Mouse (Mus musculus) kidney, embryonic 15.5 days (tissue): ENCODE results near the gene Cysrt1. TPM values are rescaled to one million over a fixed set of nuclear protein-coding genes. Genes with fewer than 3 reads are reported as not detected.
A peak's percentile ranks its signal among the peaks of the same experiment; 100 is the strongest.

Experiments used
- ATAC-seq: fragments of 200-750 bp; cut with Nextera tagmentation; replicated peaks from 2 replicates; pipeline ENCODE4 v1.8.0; 2017; ENCODE audit warnings: moderate TSS enrichment; ENCODE audit not compliant: low FRiP score
- H3K27ac ChIP-seq: fragments of 300-500 bp; sonication (generic); 2 replicates; pipeline ENCODE4 v1.5.1; 2015; ENCODE audit warnings: mild to moderate bottlenecking, inconsistent platforms
- H3K27me3 ChIP-seq: fragments of 300-500 bp; sonication (generic); 2 replicates; pipeline ENCODE4 v1.6.1; 2015; ENCODE audit warnings: inconsistent platforms
- H3K36me3 ChIP-seq: fragments of 300-500 bp; sonication (generic); 2 replicates; pipeline ENCODE4 v1.6.1; 2015; ENCODE audit warnings: inconsistent platforms
- H3K4me1 ChIP-seq: fragments of 300-500 bp; sonication (generic); 2 replicates; pipeline ENCODE4 v1.6.1; 2015; ENCODE audit warnings: inconsistent platforms
- H3K4me2 ChIP-seq: fragments of 300-500 bp; sonication (generic); 2 replicates; pipeline ENCODE4 v1.6.1; 2015; ENCODE audit warnings: moderate library complexity, mild to moderate bottlenecking, inconsistent platforms
- H3K4me3 ChIP-seq: fragments of 300-500 bp; sonication (generic); replicated peaks from 2 replicates; pipeline ENCODE4 v1.5.1; 2015; ENCODE audit warnings: mild to moderate bottlenecking, inconsistent platforms
- H3K9ac ChIP-seq: fragments of 300-500 bp; sonication (generic); 2 replicates; pipeline ENCODE4 v1.6.1; 2015; ENCODE audit warnings: mild to moderate bottlenecking, inconsistent platforms
- H3K9me3 ChIP-seq: fragments of 300-500 bp; sonication (generic); replicated peaks from 2 replicates; pipeline ENCODE4 v1.6.1; 2016; ENCODE audit warnings: inconsistent platforms
- WGBS: fragments of 180-500 bp; shearing (Covaris S2); methylation state at CpG from one replicate; pipeline ENCODE4 v1.1.7; 2015; ENCODE audit warnings: mixed read lengths; 5-methylcytosine and 5-hydroxymethylcytosine counted together
- polyA plus RNA-seq: library from polyadenylated mRNA; unstranded; fragments of >200 nt; fragmentation: Nextera tagmentation; extraction: Ambion mirVana; gene quantifications from 2 replicates; pipeline ENCODE4 v1.2.1, GENCODE M21; 2015

Cysrt1 gene
- polyA plus RNA-seq, 1 experiment from 2014 or later, result 0.55 TPM

GRCm38 (mm10) chr2:25221331-25221772 is 20.9 kb downstream of the Cysrt1 start:
- 77% methylated on average over 5 of the region's 5 CpGs for WGBS
- no peak overlapping the region for H3K4me2 ChIP-seq
- no peaks in the 10 kb centered on the region for H3K27me3 ChIP-seq
- H3K9ac ChIP-seq, result no peak overlapping the region
- H3K4me3 ChIP-seq, result no peak overlapping the region
- no peaks in the 10 kb centered on the region for H3K9me3 ChIP-seq
- H3K4me1 ChIP-seq, result peaks cover 18% of the 10 kb centered on the region
- peaks cover 13% of the 10 kb centered on the region for H3K36me3 ChIP-seq
- H3K27ac ChIP-seq, result no peak overlapping the region
- no peak for ATAC-seq

DNA sequence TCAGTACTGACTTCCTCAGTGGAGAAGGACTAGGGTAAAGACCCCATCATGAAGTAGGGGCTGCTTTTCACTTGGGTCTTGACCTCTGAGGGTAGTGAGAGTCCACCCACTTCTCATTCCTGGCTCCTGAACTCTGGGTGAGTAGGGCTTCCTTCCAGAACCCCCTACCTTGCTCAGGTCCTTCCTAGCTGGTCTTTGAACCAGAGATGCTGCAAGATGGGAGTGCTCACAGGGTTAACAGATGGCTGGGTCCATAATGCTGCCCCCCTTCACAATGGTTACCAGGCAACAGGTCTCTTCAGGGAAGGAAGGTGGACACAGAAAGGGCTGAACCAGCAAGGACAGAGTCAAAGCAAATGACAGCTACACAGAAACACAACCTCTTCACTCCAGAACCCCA is 23.8 kb downstream of the Cysrt1 start, which contains the start of gene Fam166a:
Gene Fam166a (plus strand): TSS at position 301 of the 400 bp plus-strand sequence.
- ATAC-seq, result no peak
- Histone ChIP-seq H3K9ac (no peak within 1 kb of the TSS), H3K27ac (no peak within 1 kb of the TSS)

DNA sequence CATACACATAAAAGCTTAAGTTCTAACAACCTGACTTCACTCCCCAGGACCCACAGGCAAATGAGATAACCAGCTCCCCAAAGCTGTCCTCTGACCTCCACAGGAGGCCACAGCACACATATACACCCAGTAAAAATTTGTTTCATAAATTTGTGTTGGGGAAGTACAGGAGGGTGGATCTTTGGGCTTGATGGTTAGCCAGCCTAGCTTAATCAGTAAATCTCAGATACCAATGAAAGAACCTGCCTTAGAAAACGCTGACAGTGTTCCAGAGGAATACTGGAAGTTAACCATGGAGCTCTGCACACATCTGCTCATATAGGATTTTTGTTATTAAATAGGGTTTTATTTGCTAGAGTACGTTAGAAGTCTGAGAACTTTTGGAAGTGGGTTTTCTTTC is 24.6 kb downstream of the Cysrt1 start:
- WGBS, result 58% methylated on average over 2 of the region's 2 CpGs
- Histone ChIP-seq H3K4me3 (no peak overlapping the region), H3K4me2 (no peak overlapping the region), H3K4me1 (no peaks in the 10 kb centered on the region), H3K36me3 (peaks cover 13% of the 10 kb centered on the region), H3K27me3 (no peaks in the 10 kb centered on the region), H3K27ac (no peak overlapping the region), H3K9ac (no peak overlapping the region), H3K9me3 (no peaks in the 10 kb centered on the region)
- ATAC-seq, result no peak

More for the DNA sequence above, 23.8 kb downstream of the Cysrt1 start, which contains the start of gene Fam166a:
- no peaks in the 10 kb centered on the region for H3K27me3 ChIP-seq
- no peaks in the 10 kb centered on the region for H3K9me3 ChIP-seq
- peaks cover 13% of the 10 kb centered on the region for H3K36me3 ChIP-seq
- no peak within 1 kb of the TSS for H3K4me3 ChIP-seq
- H3K4me1 ChIP-seq, result peaks cover 6% of the 10 kb centered on the region
- no peak within 1 kb of the TSS for H3K4me2 ChIP-seq

DNA sequence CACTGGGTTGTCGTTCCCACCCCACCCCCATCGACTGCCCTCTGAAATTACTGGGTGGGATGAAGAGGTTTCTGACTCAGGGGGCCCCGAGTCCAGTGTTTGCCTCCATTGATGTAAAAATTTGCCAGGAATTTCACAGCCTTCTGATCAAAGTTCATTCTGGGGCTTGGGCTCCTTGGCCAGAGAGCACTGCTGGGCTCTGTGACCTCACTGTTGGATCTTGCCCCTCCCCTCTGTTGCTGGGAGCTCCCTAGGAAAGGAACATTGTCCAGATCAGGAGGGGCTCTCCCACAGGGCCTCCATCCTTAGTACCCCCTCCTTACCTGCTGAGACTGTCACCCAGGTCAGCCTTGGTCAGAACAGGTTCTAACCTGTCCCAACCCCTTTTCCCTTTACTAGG is 27.8 kb downstream of the Cysrt1 start, which contains the start of gene Stpg3:
Gene Stpg3 (minus strand): TSS at position 194 of the 400 bp plus-strand sequence.
- Histone ChIP-seq H3K9ac (no peak within 1 kb of the TSS), H3K27ac (0 out of 2 replicates have a peak within 1 kb of the TSS, but pooled peaks have one; percentile 20), H3K36me3 (no peaks in the 10 kb centered on the region), H3K4me3 (no peak within 1 kb of the TSS), H3K4me1 (peaks cover 18% of the 10 kb centered on the region), H3K4me2 (no peak within 1 kb of the TSS), H3K27me3 (no peaks in the 10 kb centered on the region), H3K9me3 (no peaks in the 10 kb centered on the region)
- 58% methylated on average over 3 of the region's 3 CpGs for WGBS
- ATAC-seq, result no peak

DNA sequence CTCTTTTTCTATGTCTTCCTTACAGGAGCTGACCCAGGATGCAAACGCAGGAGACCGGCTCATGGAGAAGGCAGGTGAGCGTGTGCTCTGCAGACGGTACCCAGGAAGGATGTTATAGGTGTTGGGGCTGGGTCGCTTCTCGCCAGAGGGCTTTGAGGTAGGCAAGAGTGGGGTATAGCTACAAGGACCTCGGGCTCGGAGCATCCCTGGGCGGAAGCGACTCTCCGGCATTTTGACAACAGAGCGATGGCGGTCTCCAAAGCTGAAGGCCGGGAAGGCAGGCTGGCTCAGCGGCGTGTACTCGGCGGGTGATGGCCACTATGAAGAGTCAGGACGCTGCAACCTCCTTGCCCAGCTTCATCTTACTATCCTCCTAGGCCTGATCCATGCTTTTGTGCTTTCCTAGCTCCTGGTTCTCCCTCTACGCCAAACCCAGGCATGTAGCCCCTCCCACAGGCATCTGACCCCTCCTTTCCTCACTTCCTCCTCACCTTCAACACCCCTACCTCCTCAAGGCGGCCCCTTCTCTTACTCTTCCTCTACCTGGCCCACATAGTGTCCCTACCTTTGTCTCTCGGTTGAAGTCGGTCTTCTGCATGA is 28.9 kb downstream of the Cysrt1 start:
- ATAC-seq, result no peak
- Histone ChIP-seq H3K4me2 (no peak overlapping the region), H3K4me1 (peaks cover 25% of the 10 kb centered on the region), H3K36me3 (0 out of 2 replicates have a peak, but pooled peaks cover 9% of the 10 kb centered on the region), H3K9ac (no peak overlapping the region), H3K9me3 (no peaks in the 10 kb centered on the region), H3K4me3 (no peak overlapping the region), H3K27me3 (no peaks in the 10 kb centered on the region), H3K27ac (no peak overlapping the region)
- WGBS, result 74% methylated on average over 23 of the region's 23 CpGs

GRCm38 (mm10) chr2:25211121-25211670 is 31.1 kb downstream of the Cysrt1 start, which contains the start of gene Nelfb:
Gene Nelfb, minus strand, starts transcription at chr2:25211489.
- Histone ChIP-seq H3K27ac (peak within 1 kb of the TSS; percentile 95), H3K9me3 (no peaks in the 10 kb centered on the region), H3K4me1 (peaks cover 25% of the 10 kb centered on the region), H3K9ac (peak within 1 kb of the TSS; percentile 83), H3K27me3 (no peaks in the 10 kb centered on the region), H3K36me3 (peaks cover 31% of the 10 kb centered on the region), H3K4me2 (peak within 1 kb of the TSS; percentile 68), H3K4me3 (peak within 1 kb of the TSS; percentile 96)
- ATAC-seq, result peak; percentile 92
- WGBS, result under 1% methylated on average over 44 of the region's 44 CpGs

- Histone ChIP-seq H3K4me2 (peak overlapping the region; percentile 68), H3K27me3 (no peaks in the 10 kb centered on the region), H3K27ac (peak overlapping the region; percentile 95), H3K9me3 (no peaks in the 10 kb centered on the region), H3K9ac (peak overlapping the region; percentile 83), H3K4me1 (peaks cover 25% of the 10 kb centered on the region), H3K4me3 (peak overlapping the region; percentile 96), H3K36me3 (peaks cover 36% of the 10 kb centered on the region)
- ATAC-seq, result peak; percentile 48
- WGBS, result under 1% methylated on average over 24 of the region's 24 CpGs
Observed at GRCm38 (mm10) chr2:25210686-25211085, 31.6 kb downstream of the Cysrt1 start.

DNA sequence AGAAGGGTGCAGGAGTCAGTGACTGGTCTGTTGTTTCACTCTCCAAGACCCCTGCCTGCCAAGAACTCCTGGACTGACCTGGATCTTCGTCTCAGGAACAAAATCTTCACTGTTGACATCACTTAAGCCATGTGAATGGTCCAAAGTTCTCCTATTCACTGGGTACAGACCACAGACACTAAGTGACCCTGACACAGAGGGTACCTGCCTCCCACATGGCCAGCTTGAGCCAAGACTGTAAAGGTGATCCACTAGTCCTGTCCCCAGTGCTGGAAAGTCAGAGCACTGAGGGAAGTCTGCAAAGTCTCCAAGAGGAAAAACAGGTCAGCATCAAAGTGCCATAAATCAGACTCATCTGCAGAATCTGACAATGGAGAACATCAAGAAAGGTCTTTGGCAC is 34.7 kb downstream of the Cysrt1 start:
- Histone ChIP-seq H3K4me3 (no peak overlapping the region), H3K36me3 (peaks cover 67% of the 10 kb centered on the region), H3K4me2 (no peak overlapping the region), H3K27me3 (no peaks in the 10 kb centered on the region), H3K4me1 (peaks cover 25% of the 10 kb centered on the region), H3K9ac (no peak overlapping the region), H3K9me3 (no peaks in the 10 kb centered on the region), H3K27ac (no peak overlapping the region)
- ATAC-seq, result no peak
- 100% methylated on average over 1 of the region's 1 CpGs for WGBS

DNA sequence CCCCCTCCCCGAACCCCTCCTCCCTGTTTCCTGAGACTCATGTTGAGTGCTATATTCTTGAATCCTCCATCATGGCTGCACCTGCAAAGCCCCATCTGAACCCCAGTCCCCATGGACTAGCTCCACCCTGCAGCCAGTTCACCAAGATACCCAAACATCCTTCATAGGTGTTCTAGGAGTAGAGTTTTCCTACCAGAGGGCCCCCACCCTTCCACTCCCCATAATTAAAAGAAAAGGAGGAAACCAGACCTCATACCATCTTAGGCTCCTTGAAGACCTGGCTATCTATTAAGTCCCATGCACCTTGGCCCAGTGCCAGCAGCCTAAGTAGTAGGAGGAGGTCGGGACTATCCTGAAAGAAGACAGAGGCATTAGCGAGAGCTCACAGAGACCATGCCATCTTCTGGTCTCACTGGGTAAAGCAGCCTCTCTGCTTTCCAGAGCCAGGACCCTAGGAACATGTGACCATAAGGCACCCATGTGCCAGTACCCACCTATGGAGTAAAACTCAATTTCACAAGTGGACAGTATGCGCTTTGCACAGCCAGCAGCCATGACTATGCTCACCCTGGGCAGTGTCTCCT is 38.5 kb downstream of the Cysrt1 start:
- H3K4me3 ChIP-seq, result no peak overlapping the region
- no peak; the same call in 1 of the 2 replicates for ATAC-seq

GRCm38 (mm10) chr2:25200631-25201030 is 41.6 kb downstream of the Cysrt1 start:
- ATAC-seq, result no peak
- Histone ChIP-seq H3K27me3 (peaks cover 2% of the 10 kb centered on the region; the same call in 1 of the 2 replicates), H3K36me3 (peaks cover 74% of the 10 kb centered on the region), H3K4me1 (peaks cover 19% of the 10 kb centered on the region), H3K27ac (no peak overlapping the region), H3K4me2 (no peak overlapping the region), H3K9ac (no peak overlapping the region), H3K4me3 (no peak overlapping the region), H3K9me3 (no peaks in the 10 kb centered on the region)
- 95% methylated on average over 2 of the region's 2 CpGs for WGBS

More for the DNA sequence above, 38.5 kb downstream of the Cysrt1 start:
- Histone ChIP-seq H3K4me2 (no peak overlapping the region), H3K9ac (no peak overlapping the region), H3K9me3 (no peaks in the 10 kb centered on the region), H3K36me3 (peaks cover 100% of the 10 kb centered on the region), H3K27me3 (no peaks in the 10 kb centered on the region), H3K27ac (no peak overlapping the region), H3K4me1 (0 out of 2 replicates have a peak, but pooled peaks cover under 1% of the 10 kb centered on the region)
- 67% methylated on average over 4 of the region's 4 CpGs for WGBS

GRCm38 (mm10) chr2:25197946-25198345 is 44.3 kb downstream of the Cysrt1 start:
- H3K9ac ChIP-seq, result no peak overlapping the region
- no peak for ATAC-seq
- H3K27ac ChIP-seq, result peak overlapping the region; percentile 93

DNA sequence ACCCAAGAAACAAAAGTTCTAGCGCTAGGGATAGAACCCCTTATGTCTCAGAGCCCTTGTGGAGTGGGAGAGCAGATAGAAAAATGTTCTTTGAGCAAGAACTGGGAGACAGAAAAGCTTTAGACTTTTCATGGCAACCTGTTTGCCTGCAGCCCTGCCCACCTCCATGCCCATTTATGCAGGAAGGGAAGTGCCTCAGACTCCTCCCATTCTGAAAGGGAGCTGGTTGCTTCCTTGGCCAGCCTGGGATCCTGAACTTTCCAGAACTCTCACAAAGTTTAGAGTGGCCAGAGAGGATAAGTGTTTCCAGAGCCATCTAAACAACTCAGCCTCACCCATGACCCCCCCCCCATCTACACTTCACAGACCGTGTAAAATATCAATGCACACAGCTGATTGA is 45.1 kb downstream of the Cysrt1 start:
- peaks cover 40% of the 10 kb centered on the region for H3K36me3 ChIP-seq
- H3K27me3 ChIP-seq, result peaks cover 13% of the 10 kb centered on the region
- H3K4me2 ChIP-seq, result peak overlapping the region; percentile 68
- WGBS, result 33% methylated on average over 2 of the region's 2 CpGs
- peak overlapping the region; percentile 44 for H3K4me3 ChIP-seq
- peak overlapping the region; percentile 93 for H3K27ac ChIP-seq
- no peak overlapping the region for H3K9ac ChIP-seq
- H3K4me1 ChIP-seq, result peaks cover 46% of the 10 kb centered on the region
- ATAC-seq, result no peak
- no peaks in the 10 kb centered on the region for H3K9me3 ChIP-seq

More at GRCm38 (mm10) chr2:25197946-25198345, 44.3 kb downstream of the Cysrt1 start:
- Histone ChIP-seq H3K4me3 (no peak overlapping the region), H3K4me1 (peaks cover 45% of the 10 kb centered on the region), H3K27me3 (peaks cover 13% of the 10 kb centered on the region), H3K36me3 (peaks cover 47% of the 10 kb centered on the region), H3K4me2 (no peak overlapping the region), H3K9me3 (no peaks in the 10 kb centered on the region)
